Mouse (Mus musculus): ENCODE measurements around the gene Ipo7. TPM values are rescaled to one million over a fixed set of nuclear protein-coding genes. Genes with fewer than 3 reads are reported as not detected.

The Ipo7 gene
- polyA plus RNA-seq, 1 experiment from 2014 or later: 41.1 TPM

DNA sequence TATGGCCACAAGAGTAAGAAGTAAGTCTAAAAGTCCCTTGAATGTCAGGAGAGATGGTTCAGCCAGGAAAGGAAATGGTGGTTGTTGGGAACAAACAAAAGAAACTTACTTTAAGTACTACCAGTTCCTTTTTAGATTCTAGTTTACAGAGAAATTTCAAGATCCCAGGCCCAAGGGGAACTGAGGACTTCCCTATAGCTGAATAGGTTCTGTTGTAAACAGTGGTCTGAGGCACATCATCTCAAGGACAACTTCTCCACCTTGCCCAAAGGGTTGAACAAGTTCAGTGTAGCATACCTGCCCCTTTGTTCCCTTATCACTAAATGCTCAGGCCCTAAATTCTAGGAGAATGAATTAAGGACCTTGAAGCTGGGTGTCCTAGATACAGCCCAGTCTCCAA, 16.0 kb upstream of the Ipo7 start:
- no peaks in the 10 kb centered on the region for H3K9me3 ChIP-seq
- H3K27ac ChIP-seq: no peak overlapping the region
- H3K4me3 ChIP-seq: no peak overlapping the region
- H3K4me1 ChIP-seq (replicated peaks): peaks cover 7% of the 10 kb centered on the region
- H3K36me3 ChIP-seq: no peaks in the 10 kb centered on the region
- no peak for DNase-seq (ENCODE audit: low spot score)
- no peaks in the 10 kb centered on the region; the same call in 1 of the 2 replicates for H3K27me3 ChIP-seq (ENCODE audit: insufficient read depth, poor library complexity, severe bottlenecking)

GRCm38 (mm10) chr7:110002968-110003367, 15.1 kb upstream of the Ipo7 start:
- DNase-seq (ENCODE audit: low spot score): peak; percentile 56
- Histone ChIP-seq H3K27ac (peak overlapping the region; percentile 59; the same call in 1 of the 2 replicates), H3K4me3 (peak overlapping the region; percentile 37)

DNA sequence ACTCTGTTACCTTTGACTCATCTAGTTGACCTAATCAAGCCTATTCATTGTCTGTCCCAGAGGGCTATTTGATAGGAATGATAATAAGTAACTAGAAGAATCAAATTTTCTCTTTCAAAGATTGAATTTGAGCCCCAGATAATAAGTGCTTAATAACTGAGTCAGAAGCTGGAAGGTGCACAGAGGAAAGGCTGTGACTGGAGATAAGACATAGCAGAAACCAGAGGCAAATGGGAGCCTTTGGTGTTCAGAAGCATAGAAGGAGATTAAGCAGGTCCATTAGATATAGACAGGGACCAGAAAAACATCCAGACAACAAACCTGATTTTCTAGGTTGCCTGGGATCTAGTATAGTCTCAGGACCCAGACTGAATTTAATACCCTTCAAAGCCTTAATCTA, 12.1 kb upstream of the Ipo7 start:
- Histone ChIP-seq H3K27ac (no peak overlapping the region), H3K4me1 (replicated peaks) (peaks cover 7% of the 10 kb centered on the region), H3K36me3 (no peaks in the 10 kb centered on the region), H3K27me3 (ENCODE audit: insufficient read depth, poor library complexity, severe bottlenecking) (no peaks in the 10 kb centered on the region), H3K9me3 (no peaks in the 10 kb centered on the region), H3K4me3 (no peak overlapping the region)
- DNase-seq (ENCODE audit: low spot score): no peak

More at GRCm38 (mm10) chr7:110002968-110003367, 15.1 kb upstream of the Ipo7 start:
- Histone ChIP-seq H3K36me3 (no peaks in the 10 kb centered on the region), H3K9me3 (no peaks in the 10 kb centered on the region), H3K4me1 (replicated peaks) (peaks cover 7% of the 10 kb centered on the region), H3K27me3 (ENCODE audit: insufficient read depth, poor library complexity, severe bottlenecking) (no peaks in the 10 kb centered on the region; the same call in 1 of the 2 replicates)
- WGBS: 15% methylated on average over 20 of the region's 20 CpGs

- H3K4me3 ChIP-seq: no peak overlapping the region
- H3K4me1 ChIP-seq (replicated peaks): peaks cover 7% of the 10 kb centered on the region
- no peaks in the 10 kb centered on the region for H3K27me3 ChIP-seq (ENCODE audit: insufficient read depth, poor library complexity, severe bottlenecking)
- no peak for DNase-seq (ENCODE audit: low spot score)
- WGBS: 80% methylated on average over 5 of the region's 5 CpGs
- H3K36me3 ChIP-seq: no peaks in the 10 kb centered on the region
- no peaks in the 10 kb centered on the region for H3K9me3 ChIP-seq
- H3K27ac ChIP-seq: no peak overlapping the region
Observed at GRCm38 (mm10) chr7:110006471-110007195, 11.4 kb upstream of the Ipo7 start.

DNA sequence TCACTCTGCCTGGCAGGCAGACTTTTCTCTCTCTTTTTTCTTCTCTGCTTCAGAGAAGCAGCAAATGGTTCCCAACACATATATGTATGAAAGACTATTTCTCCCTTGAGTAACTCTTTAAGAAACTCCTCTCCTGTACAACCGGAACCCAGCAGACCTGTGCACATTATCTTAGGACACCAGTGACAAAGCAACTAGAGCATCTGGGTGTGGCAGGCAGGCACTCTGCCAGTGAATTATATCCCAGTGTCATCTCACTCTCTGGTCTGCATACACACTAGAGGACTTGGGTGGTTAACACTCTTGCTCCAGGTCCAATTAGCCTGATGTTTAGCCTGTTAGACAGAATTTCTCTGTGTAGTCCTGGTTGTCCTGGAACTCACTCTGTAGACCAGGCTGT, 9.6 kb upstream of the Ipo7 start:
- H3K27ac ChIP-seq: no peak overlapping the region
- H3K9me3 ChIP-seq: no peaks in the 10 kb centered on the region
- no peak for DNase-seq (ENCODE audit: low spot score)
- H3K4me3 ChIP-seq: no peak overlapping the region
- WGBS: 95% methylated on average over 1 of the region's 1 CpGs
- no peaks in the 10 kb centered on the region for H3K4me1 ChIP-seq (replicated peaks)
- H3K27me3 ChIP-seq (ENCODE audit: insufficient read depth, poor library complexity, severe bottlenecking): no peaks in the 10 kb centered on the region
- no peaks in the 10 kb centered on the region for H3K36me3 ChIP-seq

DNA sequence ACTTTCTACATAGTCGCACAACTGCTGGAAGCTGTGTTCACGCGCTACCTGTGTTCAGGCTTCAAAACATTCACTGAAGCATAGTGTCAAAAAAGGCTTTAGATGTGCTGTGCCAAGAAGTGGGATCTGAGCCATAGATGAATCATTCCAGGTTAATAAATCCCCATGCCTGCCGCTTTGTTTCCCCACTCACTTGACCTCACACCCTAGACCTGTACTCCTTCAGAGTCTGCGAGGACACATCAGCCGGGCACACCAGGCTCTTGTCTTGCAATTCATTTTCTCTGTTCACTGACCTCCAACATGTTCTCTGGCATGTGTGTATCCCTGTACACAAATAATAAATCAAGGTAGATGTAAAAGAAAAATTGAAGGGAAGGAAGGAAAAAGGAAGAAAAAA, 9.0 kb upstream of the Ipo7 start:
- 93% methylated on average over 6 of the region's 6 CpGs for WGBS
- Histone ChIP-seq H3K4me3 (no peak overlapping the region), H3K9me3 (no peaks in the 10 kb centered on the region), H3K36me3 (no peaks in the 10 kb centered on the region), H3K27me3 (ENCODE audit: insufficient read depth, poor library complexity, severe bottlenecking) (no peaks in the 10 kb centered on the region), H3K27ac (no peak overlapping the region), H3K4me1 (replicated peaks) (no peaks in the 10 kb centered on the region)
- DNase-seq (ENCODE audit: low spot score): no peak

GRCm38 (mm10) chr7:110011417-110011816, 6.7 kb upstream of the Ipo7 start:
- no peak overlapping the region for H3K4me3 ChIP-seq
- no peak for DNase-seq (ENCODE audit: low spot score)
- H3K27me3 ChIP-seq (ENCODE audit: insufficient read depth, poor library complexity, severe bottlenecking): no peaks in the 10 kb centered on the region
- H3K27ac ChIP-seq: no peak overlapping the region
- 58% methylated on average over 1 of the region's 1 CpGs for WGBS
- H3K4me1 ChIP-seq (replicated peaks): no peaks in the 10 kb centered on the region
- H3K36me3 ChIP-seq: no peaks in the 10 kb centered on the region
- H3K9me3 ChIP-seq: no peaks in the 10 kb centered on the region

DNA sequence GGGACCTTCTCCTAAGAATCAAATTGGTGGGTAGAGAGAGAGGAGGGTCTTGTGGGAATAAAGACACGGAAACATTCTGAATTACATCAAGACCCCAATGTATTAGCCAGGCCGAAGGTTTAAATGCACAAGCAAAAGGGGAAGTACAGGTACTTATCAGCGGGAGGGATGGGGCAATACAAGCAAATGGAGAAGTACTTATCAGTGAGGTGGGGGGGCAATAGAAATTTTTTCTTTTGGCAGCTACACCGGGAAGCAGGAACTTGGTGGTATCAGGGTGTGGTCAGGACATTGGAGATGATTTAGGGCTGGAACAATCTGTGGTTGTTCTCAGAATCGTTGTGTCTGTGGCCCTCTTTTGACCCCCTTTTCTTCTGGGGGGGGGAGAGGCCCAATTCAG, 3.8 kb upstream of the Ipo7 start:
- no peak overlapping the region for H3K4me3 ChIP-seq
- H3K36me3 ChIP-seq: no peaks in the 10 kb centered on the region
- WGBS: 82% methylated on average over 5 of the region's 5 CpGs
- no peaks in the 10 kb centered on the region for H3K4me1 ChIP-seq (replicated peaks)
- no peak for DNase-seq (ENCODE audit: low spot score)
- no peak overlapping the region for H3K27ac ChIP-seq
- H3K27me3 ChIP-seq (ENCODE audit: insufficient read depth, poor library complexity, severe bottlenecking): no peaks in the 10 kb centered on the region
- no peaks in the 10 kb centered on the region for H3K9me3 ChIP-seq

GRCm38 (mm10) chr7:110018631-110019482, 783 bp downstream of the Ipo7 start:
- peak overlapping the region; percentile 96 for H3K27ac ChIP-seq
- H3K4me1 ChIP-seq (replicated peaks): peaks cover 12% of the 10 kb centered on the region
- WGBS: under 1% methylated on average over 42 of the region's 42 CpGs
- H3K27me3 ChIP-seq (ENCODE audit: insufficient read depth, poor library complexity, severe bottlenecking): no peaks in the 10 kb centered on the region
- H3K4me3 ChIP-seq: peak overlapping the region; percentile 98
- H3K36me3 ChIP-seq: peaks cover 30% of the 10 kb centered on the region
- H3K9me3 ChIP-seq: no peaks in the 10 kb centered on the region
- no peak for DNase-seq (ENCODE audit: low spot score)

GRCm38 (mm10) chr7:110023553-110023952, 5.5 kb downstream of the Ipo7 start:
- no peak overlapping the region for H3K4me3 ChIP-seq
- no peaks in the 10 kb centered on the region for H3K9me3 ChIP-seq
- no peak overlapping the region for H3K27ac ChIP-seq
- WGBS: 87% methylated on average over 1 of the region's 1 CpGs
- DNase-seq (ENCODE audit: low spot score): no peak
- peaks cover 62% of the 10 kb centered on the region for H3K36me3 ChIP-seq
- no peaks in the 10 kb centered on the region for H3K27me3 ChIP-seq (ENCODE audit: insufficient read depth, poor library complexity, severe bottlenecking)
- H3K4me1 ChIP-seq (replicated peaks): peaks cover 12% of the 10 kb centered on the region

DNA sequence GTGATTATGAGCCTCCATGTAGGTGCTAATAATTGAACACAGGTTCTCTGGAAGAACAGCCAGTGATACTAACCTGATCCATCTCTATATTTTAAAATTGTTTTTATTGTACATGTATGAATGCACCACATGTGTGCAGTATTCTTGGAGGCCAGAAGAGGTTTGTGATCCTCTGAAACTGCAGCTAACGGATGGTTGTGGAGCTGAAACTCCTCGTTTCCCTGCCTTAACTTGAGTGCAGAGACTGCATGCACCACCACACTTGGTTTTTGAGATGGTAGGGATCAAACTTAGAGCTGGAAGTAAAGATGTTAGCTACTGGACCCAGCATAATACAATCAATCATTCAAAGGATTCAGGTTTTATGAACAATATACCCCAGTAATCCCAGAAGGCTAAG, 8.5 kb downstream of the Ipo7 start:
- no peak for DNase-seq (ENCODE audit: low spot score)
- H3K36me3 ChIP-seq: peaks cover 85% of the 10 kb centered on the region
- no peak overlapping the region for H3K4me3 ChIP-seq
- 86% methylated on average over 2 of the region's 2 CpGs for WGBS
- no peaks in the 10 kb centered on the region for H3K27me3 ChIP-seq (ENCODE audit: insufficient read depth, poor library complexity, severe bottlenecking)
- no peaks in the 10 kb centered on the region for H3K4me1 ChIP-seq (replicated peaks)
- no peaks in the 10 kb centered on the region for H3K9me3 ChIP-seq
- H3K27ac ChIP-seq: no peak overlapping the region

GRCm38 (mm10) chr7:110028826-110029225, 10.8 kb downstream of the Ipo7 start:
- H3K4me1 ChIP-seq (replicated peaks): no peaks in the 10 kb centered on the region
- WGBS: 90% methylated on average over 1 of the region's 1 CpGs
- H3K36me3 ChIP-seq: peaks cover 85% of the 10 kb centered on the region
- H3K27ac ChIP-seq: no peak overlapping the region
- H3K4me3 ChIP-seq: no peak overlapping the region
- no peaks in the 10 kb centered on the region for H3K9me3 ChIP-seq
- DNase-seq (ENCODE audit: low spot score): no peak
- H3K27me3 ChIP-seq (ENCODE audit: insufficient read depth, poor library complexity, severe bottlenecking): no peaks in the 10 kb centered on the region

GRCm38 (mm10) chr7:110030342-110030741, 12.3 kb downstream of the Ipo7 start:
- no peak for DNase-seq (ENCODE audit: low spot score)
- Histone ChIP-seq H3K27me3 (ENCODE audit: insufficient read depth, poor library complexity, severe bottlenecking) (no peaks in the 10 kb centered on the region), H3K27ac (no peak overlapping the region), H3K4me1 (replicated peaks) (no peaks in the 10 kb centered on the region), H3K9me3 (no peaks in the 10 kb centered on the region), H3K36me3 (peaks cover 89% of the 10 kb centered on the region), H3K4me3 (no peak overlapping the region)
- WGBS: 90% methylated on average over 3 of the region's 3 CpGs

Measured in hindbrain, embryonic 10.5 days (tissue).